Mouse (Mus musculus) kidney, adult 2 months (tissue): ENCODE measurements around the gene Prss44. TPM values are rescaled to one million over a fixed set of nuclear protein-coding genes. Genes with fewer than 3 reads are reported as not detected.
"Not testable (repeated sequence)": the region's sequence is repeated elsewhere in the genome, so short reads cannot be mapped to it uniquely, and the experiment has no call there.

Experiments
- DNase-seq: peaks from one replicate; pipeline ENCODE4 v3.0.0; 2021
- H3K27ac ChIP-seq: fragments of 200-500 bp; 2 replicates; pipeline ENCODE4 v1.5.1; 2012; ENCODE audit warnings: low read depth, low read length, control low read depth, inconsistent platforms; ENCODE audit not compliant: insufficient read depth
- H3K27me3 ChIP-seq: fragments of 200-500 bp; replicated peaks from 2 replicates; pipeline ENCODE4 v1.6.1; 2012; ENCODE audit warnings: mild to moderate bottlenecking, moderate library complexity, low read length, inconsistent platforms; ENCODE audit not compliant: control insufficient read depth, insufficient read depth
- H3K36me3 ChIP-seq: fragments of 200-500 bp; 2 replicates; pipeline ENCODE4 v1.6.1; 2012; ENCODE audit warnings: mild to moderate bottlenecking, moderate library complexity, low read length, inconsistent platforms; ENCODE audit not compliant: control insufficient read depth, insufficient read depth
- H3K4me1 ChIP-seq: fragments of 200-500 bp; 2 replicates; pipeline ENCODE4 v1.6.1; 2011; ENCODE audit warnings: low read length; ENCODE audit not compliant: control insufficient read depth, insufficient read depth
- H3K4me3 ChIP-seq: fragments of 200-500 bp; 2 replicates; pipeline ENCODE4 v1.5.1; 2011; ENCODE audit warnings: mild to moderate bottlenecking, low read depth, low read length, control low read depth; ENCODE audit not compliant: insufficient read depth
- CTCF ChIP-seq: fragments of 200-500 bp; conservative IDR thresholded peaks from 2 replicates; pipeline ENCODE4 v1.5.1; 2011; ENCODE audit warnings: low read depth, mild to moderate bottlenecking, control low read depth, low read length, moderate library complexity, mixed read lengths; ENCODE audit not compliant: insufficient read depth, insufficient read length
- POLR2A ChIP-seq: fragments of 200-500 bp; IDR thresholded peaks from one replicate; pipeline ENCODE4 v1.6.1; 2011; ENCODE audit warnings: low read depth, low read length, control low read depth
- WGBS: fragments of 180-500 bp; shearing (Covaris S2); methylation state at CpG from one replicate; pipeline ENCODE4 v1.1.7; 2018; 5-methylcytosine and 5-hydroxymethylcytosine counted together
- polyA plus RNA-seq: library from polyadenylated mRNA; depleted of rRNA; stranded (reverse); fragments of >200 nt; gene quantifications from 2 replicates; pipeline ENCODE4 v1.2.3, GENCODE M21; 2012

The Prss44 gene
- polyA plus RNA-seq, 1 experiment: not detected

- Histone ChIP-seq H3K27me3 (no peaks in the 10 kb centered on the region), H3K4me3 (no peak within 1 kb of the TSS), H3K27ac (no peak within 1 kb of the TSS), H3K4me1 (no peaks in the 10 kb centered on the region), H3K36me3 (no peaks in the 10 kb centered on the region)
- TF ChIP-seq POLR2A: no peak
- no peak for TF ChIP-seq CTCF
- 93% methylated on average over 14 of the region's 14 CpGs for WGBS
- DNase-seq: no peak
These were observed 15.9 kb upstream of the Prss44 start, which contains the start of gene Prss42 for GRCm38 (mm10) chr9:110797866-110798265. Gene Prss42, plus strand, starts transcription at chr9:110798166.

GRCm38 (mm10) chr9:110800834-110801479 is 12.8 kb upstream of the Prss44 start:
- no peaks in the 10 kb centered on the region for H3K4me1 ChIP-seq
- 93% methylated on average over 8 of the region's 8 CpGs for WGBS
- H3K27ac ChIP-seq: no peak overlapping the region
- no peak for TF ChIP-seq POLR2A
- no peak for TF ChIP-seq CTCF
- no peak overlapping the region for H3K4me3 ChIP-seq
- no peaks in the 10 kb centered on the region for H3K36me3 ChIP-seq
- DNase-seq: no peak
- H3K27me3 ChIP-seq: no peaks in the 10 kb centered on the region

GRCm38 (mm10) chr9:110803294-110803693 is 10.5 kb upstream of the Prss44 start:
- Histone ChIP-seq H3K4me1 (no peaks in the 10 kb centered on the region), H3K27me3 (no peaks in the 10 kb centered on the region), H3K36me3 (no peaks in the 10 kb centered on the region), H3K4me3 (no peak overlapping the region), H3K27ac (no peak overlapping the region)
- no peak for DNase-seq
- 67% methylated on average over 4 of the region's 4 CpGs for WGBS
- TF ChIP-seq CTCF: no peak
- TF ChIP-seq POLR2A: no peak

GRCm38 (mm10) chr9:110810051-110810450 is 3.7 kb upstream of the Prss44 start:
- H3K27ac ChIP-seq: no peak overlapping the region
- DNase-seq: no peak
- TF ChIP-seq CTCF (no peak), POLR2A (no peak)
- H3K4me1 ChIP-seq: no peaks in the 10 kb centered on the region
- WGBS: 81% methylated on average over 4 of the region's 4 CpGs
- no peaks in the 10 kb centered on the region for H3K27me3 ChIP-seq
- no peaks in the 10 kb centered on the region for H3K36me3 ChIP-seq
- H3K4me3 ChIP-seq: no peak overlapping the region

GRCm38 (mm10) chr9:110820546-110820945 is 6.8 kb downstream of the Prss44 start:
- not testable (repeated sequence) for H3K4me3 ChIP-seq, H3K4me1 ChIP-seq, H3K36me3 ChIP-seq, DNase-seq, H3K27ac ChIP-seq, H3K27me3 ChIP-seq

DNA sequence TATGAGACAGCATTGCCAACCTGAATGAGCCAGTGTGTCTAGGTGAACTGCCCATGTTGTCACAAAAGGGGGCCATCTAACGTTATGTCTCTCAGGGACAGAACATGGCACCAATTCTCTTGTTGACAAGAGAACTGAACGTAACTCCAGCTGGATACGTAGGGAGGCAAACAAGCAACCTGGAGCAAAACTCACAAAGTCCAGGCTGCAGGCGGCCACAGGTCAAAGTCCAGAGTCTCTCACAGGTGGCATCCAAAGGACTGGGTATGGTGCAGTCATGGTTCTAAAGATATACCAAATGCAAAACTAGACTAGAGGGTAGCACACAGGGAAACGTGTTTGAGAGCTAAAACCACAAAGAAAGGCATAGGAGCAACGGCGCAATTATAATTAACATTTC is 7.6 kb downstream of the Prss44 start:
- H3K36me3 ChIP-seq: no peaks in the 10 kb centered on the region
- H3K27ac ChIP-seq: no peak overlapping the region
- no peaks in the 10 kb centered on the region for H3K27me3 ChIP-seq
- DNase-seq: peak; percentile 76
- WGBS: 68% methylated on average over 7 of the region's 7 CpGs
- no peak overlapping the region for H3K4me3 ChIP-seq
- no peaks in the 10 kb centered on the region for H3K4me1 ChIP-seq
- TF ChIP-seq CTCF: no peak
- no peak for TF ChIP-seq POLR2A

DNA sequence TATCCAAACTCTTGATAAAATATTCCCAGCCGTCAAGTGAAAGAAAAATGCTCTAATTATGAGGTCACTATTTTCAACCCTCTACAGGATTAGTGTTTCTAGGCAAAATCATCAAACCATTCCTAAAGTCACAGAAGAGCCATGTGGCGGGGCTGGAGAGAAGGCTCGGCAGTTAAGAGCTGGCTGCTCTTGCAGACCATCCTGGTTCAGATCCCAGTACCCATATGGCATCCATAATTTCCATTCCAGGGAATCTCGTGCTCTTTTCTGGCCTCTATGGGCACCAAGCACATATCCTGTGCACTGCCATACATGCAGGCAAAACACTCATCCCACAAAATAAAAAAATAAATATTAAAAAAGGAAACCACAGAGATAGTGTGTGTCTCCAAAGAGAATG is 11.6 kb downstream of the Prss44 start:
- whole genome bisulfite sequencing: 76% methylated on average over 4 of the region's 4 CpGs
- Histone ChIP-seq H3K27me3 (no peaks in the 10 kb centered on the region), H3K36me3 (no peaks in the 10 kb centered on the region), H3K4me1 (no peaks in the 10 kb centered on the region), H3K4me3 (no peak overlapping the region), H3K27ac (no peak overlapping the region)
- TF ChIP-seq CTCF (no peak), POLR2A (no peak)
- no peak for DNase-seq

- DNase-seq: no peak
- no peaks in the 10 kb centered on the region for H3K27me3 ChIP-seq
- H3K36me3 ChIP-seq: no peaks in the 10 kb centered on the region
- 69% methylated on average over 7 of the region's 7 CpGs for WGBS
- no peak overlapping the region for H3K27ac ChIP-seq
- TF ChIP-seq CTCF (no peak), POLR2A (no peak)
- H3K4me3 ChIP-seq: no peak overlapping the region
- no peaks in the 10 kb centered on the region for H3K4me1 ChIP-seq
These were observed 12.0 kb downstream of the Prss44 start for GRCm38 (mm10) chr9:110825832-110826231.
